Mouse (Mus musculus): ENCODE results near the gene Rdh8. TPM values are rescaled to one million over a fixed set of nuclear protein-coding genes. Genes with fewer than 3 reads are reported as not detected.

Rdh8 gene
- total RNA-seq, 2 experiments from 2014 or later, result 0.17 to 0.23 TPM

Other genes starting within 250 kb of the Rdh8 start
- gene Zfp846, start 237.2 kb upstream of the Rdh8 start, total RNA-seq (2021), result 1 to 10 TPM; 2.6 to 3.0 TPM
- 100 to 1,000 TPM; 163 to 198 TPM for gene Ubl5, start 175.6 kb upstream of the Rdh8 start, total RNA-seq (2021)
- gene Fbxl12, start 173.7 kb upstream of the Rdh8 start, total RNA-seq (2021), result 1 to 10 TPM; 4.7 to 6.0 TPM
- 10 to 100 TPM; 12.6 to 13.4 TPM for gene Pin1, start 166.4 kb upstream of the Rdh8 start, total RNA-seq (2021)
- gene Olfm2, start 72.2 kb upstream of the Rdh8 start, total RNA-seq (2021), result under 1 TPM in 1 of 2 experiments, not detected in 1; 0.13 TPM
- 10 to 100 TPM; 26.1 to 33.6 TPM for gene Col5a3, start 3.4 kb upstream of the Rdh8 start, total RNA-seq (2021)
- gene A230050P20Rik, start 50.1 kb downstream of the Rdh8 start, total RNA-seq (2021), result 1 to 10 TPM; 1.7 TPM
- gene Angptl6, start 61.2 kb downstream of the Rdh8 start, total RNA-seq (2021), result 1 to 10 TPM; 3.8 to 5.2 TPM
- 1 to 10 TPM; 6.1 to 8.7 TPM for gene Ppan, start 69.7 kb downstream of the Rdh8 start, total RNA-seq (2021)
- gene Eif3g, start 80.1 kb downstream of the Rdh8 start, total RNA-seq (2021), result 10 to 100 TPM; 88.8 to 96.0 TPM
- 1 to 10 TPM; 6.0 to 7.7 TPM for gene Dnmt1, start 141.4 kb downstream of the Rdh8 start, total RNA-seq (2021)
- gene S1pr2, start 158.3 kb downstream of the Rdh8 start, total RNA-seq (2021), result 1 to 10 TPM; 1.5 to 1.6 TPM
- 10 to 100 TPM; 58.5 to 58.7 TPM for gene Mrpl4, start 184.2 kb downstream of the Rdh8 start, total RNA-seq (2021)
- gene Icam1, start 197.5 kb downstream of the Rdh8 start, total RNA-seq (2021), result 1 to 10 TPM; 1.9 to 2.1 TPM
- gene Icam4, start 210.9 kb downstream of the Rdh8 start, total RNA-seq (2021), result 1 to 10 TPM; 1.2 to 1.7 TPM
- gene Icam5, start 213.6 kb downstream of the Rdh8 start, total RNA-seq (2021), result not detected
- gene Zglp1, start 248.6 kb downstream of the Rdh8 start, total RNA-seq (2021), result not detected

Measured in gastrocnemius, postnatal 36 days (tissue).